Mouse (Mus musculus) liver, embryonic 12.5 days (tissue): ENCODE measurements at regions not wholly inside any gene's neighbourhood (a gene's known extent, or its start where the extent isn't known, plus 50 kb on each side); places are given as distances from the start of the nearest gene placed in this dataset.
A peak's percentile ranks its signal among the peaks of the same experiment; 100 is the strongest.

Experiments used
- ATAC-seq: fragments of 200-750 bp; cut with Nextera tagmentation; 2 replicates; pipeline ENCODE4 v1.8.0; 2017; ENCODE audit warnings: moderate number of reproducible peaks, mild to moderate bottlenecking, moderate library complexity
- H3K27ac ChIP-seq: fragments of 300-500 bp; sonication (generic); 2 replicates; pipeline ENCODE4 v1.5.1; 2016; ENCODE audit warnings: mild to moderate bottlenecking
- H3K27me3 ChIP-seq: fragments of 300-500 bp; sonication (generic); replicated peaks from 2 replicates; pipeline ENCODE4 v1.6.1; 2016; ENCODE audit warnings: mild to moderate bottlenecking, moderate library complexity
- H3K36me3 ChIP-seq: fragments of 300-500 bp; sonication (generic); 2 replicates; pipeline ENCODE4 v1.6.1; 2016; ENCODE audit warnings: mild to moderate bottlenecking, moderate library complexity
- H3K4me1 ChIP-seq: fragments of 300-500 bp; sonication (generic); 2 replicates; pipeline ENCODE4 v1.6.1; 2016
- H3K4me2 ChIP-seq: fragments of 300-500 bp; sonication (generic); 2 replicates; pipeline ENCODE4 v1.6.1; 2016; ENCODE audit warnings: mild to moderate bottlenecking, moderate library complexity
- H3K4me3 ChIP-seq: fragments of 300-500 bp; sonication (generic); 2 replicates; pipeline ENCODE4 v1.5.1; 2016; ENCODE audit warnings: mild to moderate bottlenecking, moderate library complexity
- H3K9ac ChIP-seq: fragments of 300-500 bp; sonication (generic); 2 replicates; pipeline ENCODE4 v1.6.1; 2016; ENCODE audit warnings: mild to moderate bottlenecking, moderate library complexity
- H3K9me3 ChIP-seq: fragments of 300-500 bp; sonication (generic); replicated peaks from 2 replicates; pipeline ENCODE4 v1.6.1; 2016; ENCODE audit warnings: mild to moderate bottlenecking, moderate library complexity
- WGBS: fragments of 180-500 bp; shearing (Covaris S2); methylation state at CpG from one replicate; pipeline ENCODE4 v1.1.7; 2016; ENCODE audit not compliant: insufficient replicate concordance; 5-methylcytosine and 5-hydroxymethylcytosine counted together

GRCm38 (mm10) chr4:89082838-89083237, 54.1 kb upstream of the Mtap start:
- H3K4me1 ChIP-seq = no peaks in the 10 kb centered on the region
- WGBS = 45% methylated on average over 3 of the region's 3 CpGs
- no peak overlapping the region for H3K9ac ChIP-seq
- H3K27me3 ChIP-seq = no peaks in the 10 kb centered on the region
- H3K36me3 ChIP-seq = no peaks in the 10 kb centered on the region
- ATAC-seq = no peak
- H3K4me2 ChIP-seq = no peak overlapping the region
- H3K9me3 ChIP-seq = no peaks in the 10 kb centered on the region
- no peak overlapping the region for H3K4me3 ChIP-seq
- no peak overlapping the region for H3K27ac ChIP-seq

- ATAC-seq = no peak
- 80% methylated on average over 9 of the region's 9 CpGs for WGBS
- H3K27me3 ChIP-seq = no peaks in the 10 kb centered on the region
Measured at GRCm38 (mm10) chr4:89078485-89078884, 58.4 kb upstream of the Mtap start.

GRCm38 (mm10) chr4:89074705-89075104, 62.2 kb upstream of the Mtap start:
- ATAC-seq = no peak
- H3K9ac ChIP-seq = no peak overlapping the region
- H3K4me1 ChIP-seq = no peaks in the 10 kb centered on the region
- no peaks in the 10 kb centered on the region for H3K27me3 ChIP-seq
- whole genome bisulfite sequencing = 63% methylated on average over 4 of the region's 4 CpGs
- H3K4me2 ChIP-seq = no peak overlapping the region
- H3K27ac ChIP-seq = no peak overlapping the region
- no peak overlapping the region for H3K4me3 ChIP-seq
- no peaks in the 10 kb centered on the region for H3K36me3 ChIP-seq
- no peaks in the 10 kb centered on the region for H3K9me3 ChIP-seq

More at GRCm38 (mm10) chr4:89078485-89078884, 58.4 kb upstream of the Mtap start:
- Histone ChIP-seq H3K27ac (no peak overlapping the region), H3K4me3 (no peak overlapping the region), H3K9me3 (no peaks in the 10 kb centered on the region), H3K36me3 (no peaks in the 10 kb centered on the region), H3K4me2 (no peak overlapping the region), H3K4me1 (no peaks in the 10 kb centered on the region), H3K9ac (no peak overlapping the region)

GRCm38 (mm10) chr4:89070430-89070829, 66.5 kb upstream of the Mtap start:
- no peaks in the 10 kb centered on the region for H3K9me3 ChIP-seq
- no peaks in the 10 kb centered on the region for H3K4me1 ChIP-seq
- no peaks in the 10 kb centered on the region for H3K27me3 ChIP-seq
- no peak overlapping the region for H3K9ac ChIP-seq
- no peaks in the 10 kb centered on the region for H3K36me3 ChIP-seq
- no peak overlapping the region for H3K4me2 ChIP-seq
- no peak overlapping the region for H3K27ac ChIP-seq
- no peak overlapping the region for H3K4me3 ChIP-seq
- no peak for ATAC-seq
- WGBS = 40% methylated on average over 2 of the region's 2 CpGs

- H3K27me3 ChIP-seq = no peaks in the 10 kb centered on the region
- no peak overlapping the region for H3K27ac ChIP-seq
- H3K9ac ChIP-seq = no peak overlapping the region
- H3K4me1 ChIP-seq = no peaks in the 10 kb centered on the region
- H3K36me3 ChIP-seq = no peaks in the 10 kb centered on the region
- no peak overlapping the region for H3K4me3 ChIP-seq
- WGBS = 82% methylated on average over 7 of the region's 7 CpGs
- ATAC-seq = no peak
- no peak overlapping the region for H3K4me2 ChIP-seq
- no peaks in the 10 kb centered on the region for H3K9me3 ChIP-seq
Measured at GRCm38 (mm10) chr4:89064401-89064800, 72.5 kb upstream of the Mtap start.

GRCm38 (mm10) chr4:89062384-89062783, 74.5 kb upstream of the Mtap start:
- H3K36me3 ChIP-seq = no peaks in the 10 kb centered on the region
- no peaks in the 10 kb centered on the region for H3K27me3 ChIP-seq
- H3K4me1 ChIP-seq = peaks cover 8% of the 10 kb centered on the region; the same call in 1 of the 2 replicates
- no peak for ATAC-seq
- 55% methylated on average over 1 of the region's 1 CpGs for WGBS
- no peak overlapping the region for H3K27ac ChIP-seq
- H3K9me3 ChIP-seq = no peaks in the 10 kb centered on the region
- no peak overlapping the region for H3K9ac ChIP-seq
- H3K4me3 ChIP-seq = no peak overlapping the region
- no peak overlapping the region for H3K4me2 ChIP-seq

GRCm38 (mm10) chr4:89061619-89062018, 75.3 kb upstream of the Mtap start:
- Histone ChIP-seq H3K4me3 (no peak overlapping the region), H3K36me3 (no peaks in the 10 kb centered on the region), H3K4me1 (peaks cover 13% of the 10 kb centered on the region; the same call in 1 of the 2 replicates), H3K27me3 (no peaks in the 10 kb centered on the region), H3K4me2 (no peak overlapping the region), H3K9ac (no peak overlapping the region), H3K9me3 (no peaks in the 10 kb centered on the region), H3K27ac (no peak overlapping the region)
- 64% methylated on average over 4 of the region's 4 CpGs for WGBS
- ATAC-seq = no peak

- no peak overlapping the region for H3K4me3 ChIP-seq
- H3K9me3 ChIP-seq = no peaks in the 10 kb centered on the region
- no peaks in the 10 kb centered on the region for H3K27me3 ChIP-seq
- H3K36me3 ChIP-seq = no peaks in the 10 kb centered on the region
- ATAC-seq = peak; percentile 55; the same call in 1 of the 2 replicates
- H3K4me1 ChIP-seq = peaks cover 13% of the 10 kb centered on the region; the same call in 1 of the 2 replicates
- no peak overlapping the region for H3K4me2 ChIP-seq
- H3K27ac ChIP-seq = no peak overlapping the region
- H3K9ac ChIP-seq = no peak overlapping the region
Measured at GRCm38 (mm10) chr4:89057573-89057972, 79.3 kb upstream of the Mtap start.

- Histone ChIP-seq H3K9me3 (no peaks in the 10 kb centered on the region), H3K27ac (no peak overlapping the region), H3K36me3 (no peaks in the 10 kb centered on the region), H3K4me1 (peaks cover 15% of the 10 kb centered on the region; the same call in 1 of the 2 replicates), H3K4me2 (no peak overlapping the region), H3K9ac (no peak overlapping the region), H3K27me3 (no peaks in the 10 kb centered on the region), H3K4me3 (no peak overlapping the region)
- no peak for ATAC-seq
- 46% methylated on average over 1 of the region's 1 CpGs for WGBS
Measured at GRCm38 (mm10) chr4:89057135-89057534, 79.8 kb upstream of the Mtap start.

GRCm38 (mm10) chr4:89055969-89056368, 81.0 kb upstream of the Mtap start:
- no peak overlapping the region for H3K9ac ChIP-seq
- ATAC-seq = no peak; the same call in 1 of the 2 replicates
- H3K27ac ChIP-seq = no peak overlapping the region
- H3K27me3 ChIP-seq = no peaks in the 10 kb centered on the region
- WGBS = 53% methylated on average over 3 of the region's 3 CpGs
- peaks cover 18% of the 10 kb centered on the region; the same call in 1 of the 2 replicates for H3K4me1 ChIP-seq
- no peaks in the 10 kb centered on the region for H3K36me3 ChIP-seq
- H3K4me3 ChIP-seq = no peak overlapping the region
- no peaks in the 10 kb centered on the region for H3K9me3 ChIP-seq
- no peak overlapping the region for H3K4me2 ChIP-seq

GRCm38 (mm10) chr4:89053606-89054005, 83.3 kb upstream of the Mtap start:
- no peak for ATAC-seq
- Histone ChIP-seq H3K4me3 (no peak overlapping the region), H3K4me2 (no peak overlapping the region), H3K36me3 (no peaks in the 10 kb centered on the region), H3K4me1 (peaks cover 18% of the 10 kb centered on the region; the same call in 1 of the 2 replicates), H3K27me3 (no peaks in the 10 kb centered on the region), H3K9me3 (no peaks in the 10 kb centered on the region), H3K27ac (no peak overlapping the region), H3K9ac (no peak overlapping the region)
- 57% methylated on average over 6 of the region's 6 CpGs for WGBS

GRCm38 (mm10) chr4:89051897-89052296, 85.0 kb upstream of the Mtap start:
- H3K36me3 ChIP-seq = no peaks in the 10 kb centered on the region
- H3K4me2 ChIP-seq = no peak overlapping the region
- H3K9ac ChIP-seq = no peak overlapping the region
- peaks cover 6% of the 10 kb centered on the region; the same call in 1 of the 2 replicates for H3K4me1 ChIP-seq
- no peaks in the 10 kb centered on the region for H3K9me3 ChIP-seq
- H3K27ac ChIP-seq = no peak overlapping the region
- ATAC-seq = no peak
- 23% methylated on average over 5 of the region's 5 CpGs for WGBS
- H3K27me3 ChIP-seq = no peaks in the 10 kb centered on the region
- H3K4me3 ChIP-seq = no peak overlapping the region

GRCm38 (mm10) chr4:89050551-89051199, 86.2 kb upstream of the Mtap start:
- Histone ChIP-seq H3K9ac (no peak overlapping the region), H3K4me2 (no peak overlapping the region), H3K9me3 (no peaks in the 10 kb centered on the region), H3K36me3 (no peaks in the 10 kb centered on the region), H3K4me3 (no peak overlapping the region), H3K27me3 (no peaks in the 10 kb centered on the region), H3K27ac (no peak overlapping the region), H3K4me1 (peaks cover 5% of the 10 kb centered on the region; the same call in 1 of the 2 replicates)
- WGBS = 67% methylated on average over 4 of the region's 4 CpGs
- no peak for ATAC-seq
